Mouse (Mus musculus) embryo, embryonic 10 days (tissue): ENCODE data around the gene Prkag2.
A peak's percentile ranks its signal among the peaks of the same experiment; 100 is the strongest.

Experiments used
- DNase-seq: peaks from one replicate; pipeline ENCODE4 v3.0.0-alpha.2; 2015; ENCODE audit warnings: low spot score

Prkag2 gene

GRCm38 (mm10) chr5:24915119-24915518 is 185.3 kb downstream of the Prkag2 start:
- no peak for DNase-seq

GRCm38 (mm10) chr5:24913656-24914055 is 186.8 kb downstream of the Prkag2 start:
- DNase-seq, result no peak

- DNase-seq, result peak; percentile 75
Observed at GRCm38 (mm10) chr5:24908820-24909716, 191.4 kb downstream of the Prkag2 start.

GRCm38 (mm10) chr5:24908141-24908819 is 192.2 kb downstream of the Prkag2 start:
- DNase-seq, result peak; percentile 90

GRCm38 (mm10) chr5:24907737-24908136 is 192.7 kb downstream of the Prkag2 start:
- peak; percentile 66 for DNase-seq

GRCm38 (mm10) chr5:24906844-24907243 is 193.6 kb downstream of the Prkag2 start:
- no peak for DNase-seq

- DNase-seq, result no peak
Observed at GRCm38 (mm10) chr5:24904941-24905340, 195.5 kb downstream of the Prkag2 start.

- no peak for DNase-seq
Observed at GRCm38 (mm10) chr5:24904423-24904822, 196.0 kb downstream of the Prkag2 start.

GRCm38 (mm10) chr5:24904001-24904400 is 196.4 kb downstream of the Prkag2 start:
- DNase-seq, result no peak

- peak; percentile 79 for DNase-seq
Observed at GRCm38 (mm10) chr5:24902835-24903234, 197.6 kb downstream of the Prkag2 start.

GRCm38 (mm10) chr5:24895606-24896005 is 204.8 kb downstream of the Prkag2 start:
- DNase-seq, result no peak

GRCm38 (mm10) chr5:24894814-24895213 is 205.6 kb downstream of the Prkag2 start:
- no peak for DNase-seq

- DNase-seq, result no peak
Observed at GRCm38 (mm10) chr5:24892461-24892860, 208.0 kb downstream of the Prkag2 start.

GRCm38 (mm10) chr5:24889860-24890259 is 210.6 kb downstream of the Prkag2 start:
- DNase-seq, result no peak

GRCm38 (mm10) chr5:24888874-24889591 is 211.4 kb downstream of the Prkag2 start:
- no peak for DNase-seq

- no peak for DNase-seq
Observed at GRCm38 (mm10) chr5:24887271-24887670, 213.2 kb downstream of the Prkag2 start.

GRCm38 (mm10) chr5:24878713-24879112 is 221.7 kb downstream of the Prkag2 start:
- DNase-seq, result no peak

- no peak for DNase-seq
Observed at GRCm38 (mm10) chr5:24877836-24878624, 222.4 kb downstream of the Prkag2 start.

- no peak for DNase-seq
Observed at GRCm38 (mm10) chr5:24876653-24877052, 223.8 kb downstream of the Prkag2 start.

- no peak for DNase-seq
Observed at GRCm38 (mm10) chr5:24874111-24874510, 226.3 kb downstream of the Prkag2 start.

GRCm38 (mm10) chr5:24873221-24873620 is 227.2 kb downstream of the Prkag2 start:
- DNase-seq, result no peak

- DNase-seq, result no peak
Observed at GRCm38 (mm10) chr5:24871276-24871675, 229.2 kb downstream of the Prkag2 start.
